Mouse (Mus musculus): ENCODE data around the gene 5530400C23Rik.
"Not testable (repeated sequence)": the region's sequence is repeated elsewhere in the genome, so short reads cannot be mapped to it uniquely, and the experiment has no call there.

5530400C23Rik gene

GRCm38 (mm10) chr6:133291916-133292315 lies at the start of gene 5530400C23Rik:
TSS of gene 5530400C23Rik (plus strand) at chr6:133292216.
- DNase-seq (ENCODE audit: low spot score), result not testable (repeated sequence)

GRCm38 (mm10) chr6:133305952-133306715 lies 14.1 kb downstream of the 5530400C23Rik start:
- no peak for DNase-seq (ENCODE audit: low spot score)

- DNase-seq (ENCODE audit: low spot score), result not testable (repeated sequence)
Observed at GRCm38 (mm10) chr6:133313896-133314295, 21.9 kb downstream of the 5530400C23Rik start.

- no peak for DNase-seq (ENCODE audit: low spot score)
Observed at GRCm38 (mm10) chr6:133338535-133338934, 46.5 kb downstream of the 5530400C23Rik start.

- DNase-seq (ENCODE audit: low spot score), result not testable (repeated sequence)
Observed at GRCm38 (mm10) chr6:133341731-133342130, 49.7 kb downstream of the 5530400C23Rik start.

Measured in T-cell, adult 2 months (primary cell).